ENCODE assay signal across 8 mouse cellular contexts in the genomic region with DNA sequence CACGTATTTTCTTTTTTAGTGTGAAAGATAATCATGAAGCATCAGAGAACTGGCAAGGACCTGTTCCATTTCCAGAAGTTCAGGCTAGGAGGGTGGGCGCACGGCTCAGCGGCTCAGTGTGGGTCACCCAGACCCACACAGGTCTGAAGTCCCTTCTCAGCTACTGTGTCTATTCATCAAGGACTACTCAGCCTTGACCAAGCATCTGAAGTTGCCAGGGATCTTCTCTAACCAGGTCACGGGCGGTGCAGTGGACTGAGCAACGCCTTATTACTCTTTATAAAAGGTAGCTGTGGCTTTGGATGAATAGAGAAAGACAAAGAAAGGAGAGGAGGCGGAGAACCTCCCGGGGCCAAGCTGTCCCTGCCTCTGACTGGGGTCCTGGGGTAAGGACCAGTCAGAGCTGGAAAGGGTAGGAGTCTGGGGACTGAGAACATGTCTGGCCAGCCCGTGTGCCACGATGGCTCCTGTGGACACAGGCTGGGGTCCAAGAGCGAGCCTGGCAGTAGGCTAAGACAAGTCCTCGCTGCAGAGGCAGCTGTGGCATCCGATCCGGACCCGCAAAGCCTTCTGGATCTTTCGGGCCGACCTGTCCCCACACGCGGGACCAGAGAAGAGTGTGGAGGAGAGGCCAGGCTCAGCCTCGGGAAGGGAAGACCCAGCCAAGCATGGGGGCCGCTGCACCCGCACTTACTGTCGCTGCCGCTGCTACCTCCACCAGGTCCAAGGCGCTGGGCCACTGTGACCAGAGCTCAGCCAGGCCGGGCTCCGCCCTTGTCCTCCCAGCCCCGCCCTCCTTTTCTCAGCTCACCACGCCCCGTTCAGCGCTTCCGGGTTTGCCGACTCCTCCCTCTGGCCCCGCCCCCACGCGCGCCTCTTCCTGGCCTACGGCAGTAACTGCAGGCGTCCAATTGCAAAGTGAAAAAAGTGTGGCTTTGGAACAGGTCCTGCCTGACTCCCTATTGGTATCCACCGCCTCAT. TPM values are rescaled to one million over a fixed set of nuclear protein-coding genes. Genes with fewer than 3 reads are reported as not detected.
DNase-seq lines count a peak whose midpoint lies in the region; ATAC-seq and TF ChIP-seq lines count a peak whose summit lies in the region.

A gene (minus strand): TSS at position 755 of the 981 bp plus-strand sequence.

- intact Hi-C loops in heart, postnatal 25 days (cut with DNase I), result loop anchor here (5.0 kb wide), 1 partner anchor 60 kb away; no protein-coding TSS in a partner anchor

- TF ChIP-seq POLR2A in lung, adult 2 months (IDR thresholded peaks at IDR 0.05; ENCODE audit: borderline replicate concordance, extremely low read depth, low read depth, low read length), result peak; percentile 98

- H3K9ac ChIP-seq in ES-E14 (ENCODE audit: insufficient read depth, low read depth, low read length, poor library complexity, severe bottlenecking), result peak within 1 kb of the TSS; percentile 64
- peak within 1 kb of the TSS; percentile 63 for H3K9ac ChIP-seq in forebrain, embryonic 15.5 days (replicated peaks)

- peak within 1 kb of the TSS; percentile 70 to 96 for H3K4me3 ChIP-seq in ES-E14 (ENCODE audit: insufficient read depth in 1 of 2, low read depth in 1 of 2, low read length in 2 of 2, poor library complexity in 1 of 2, severe bottlenecking in 1 of 2)
- H3K4me3 ChIP-seq in forebrain, embryonic 15.5 days, result peak within 1 kb of the TSS; percentile 58
- H3K4me3 ChIP-seq in lung, adult 2 months (replicated peaks; ENCODE audit: extremely low read depth, low read depth, low read length), result peak within 1 kb of the TSS; percentile 82

- peak; percentile 92 for ATAC-seq in forebrain, embryonic 15.5 days (replicated peaks)
- peak; percentile 91 for ATAC-seq in neutrophil, adult 5-6 weeks (ENCODE audit: extremely low read depth, insufficient number of reproducible peaks, low FRiP score, poor library complexity, severe bottlenecking)

- no peaks in the 10 kb centered on the region for H3K36me3 ChIP-seq in ES-E14 (ENCODE audit: control insufficient read depth, insufficient read depth, low read length, poor library complexity, severe bottlenecking)
- no peaks in the 10 kb centered on the region for H3K36me3 ChIP-seq in forebrain, embryonic 15.5 days

- H3K4me1 ChIP-seq in ES-E14 (ENCODE audit: control insufficient read depth in 2 of 2, insufficient read depth in 2 of 2, low read length in 2 of 2, poor library complexity in 1 of 2), result peaks cover 0 to 3% of the 10 kb centered on the region in 2 experiments; a peak in 2 of 4 replicates
- peaks cover 26% of the 10 kb centered on the region for H3K4me1 ChIP-seq in forebrain, embryonic 15.5 days
- peaks cover 7% of the 10 kb centered on the region; the same call in 1 of the 2 replicates for H3K4me1 ChIP-seq in lung, adult 2 months (ENCODE audit: control insufficient read depth, insufficient read depth, low read length)

- in situ Hi-C loops in ES-E14 (cut with MboI; ENCODE audit: low sequenced_read_pairs in 2 of 2, unreplicated experiment in 2 of 2), result loop anchor here (10.0 kb wide), 3 partner anchors 128 to 448 kb away; no protein-coding TSS in a partner anchor

- peak within 1 kb of the TSS; percentile 78 for H3K4me2 ChIP-seq in forebrain, embryonic 15.5 days (replicated peaks)

- no peaks in the 10 kb centered on the region for H3K27me3 ChIP-seq in forebrain, embryonic 15.5 days

- peak; percentile 90 for DNase-seq in ES-E14 (ENCODE audit: low read depth, low spot score)
- DNase-seq in cerebellum, adult 11-12 months, result peak; percentile 89
- peak; percentile 92 for DNase-seq in heart, postnatal 25 days (ENCODE audit: low spot score)
- peak; percentile 87 to 95 for DNase-seq in layer of hippocampus, adult 18-20 months (ENCODE audit: low spot score in 2 of 2)
- DNase-seq in lung, adult 2 months, result peak; percentile 98
- peak; percentile 92 to 93 for DNase-seq in thymus, adult 18-20 months

- H3K27ac ChIP-seq in ES-E14 (ENCODE audit: insufficient read depth, low read depth, low read length, poor library complexity, severe bottlenecking), result no peak within 1 kb of the TSS
- H3K27ac ChIP-seq in forebrain, embryonic 15.5 days (replicated peaks), result peak within 1 kb of the TSS; percentile 47

- no peaks in the 10 kb centered on the region for H3K9me3 ChIP-seq in ES-E14 (ENCODE audit: control insufficient read depth, insufficient read depth, low read depth, low read length)
- H3K9me3 ChIP-seq in forebrain, embryonic 15.5 days, result no peaks in the 10 kb centered on the region

- 0 out of 2 replicates have a peak, but pooled peaks have one; percentile 5 for TF ChIP-seq CTCF in lung, adult 2 months (IDR thresholded peaks at IDR 0.05; ENCODE audit: insufficient read depth, low read length)

- 7% methylated on average over 41 of the region's 41 CpGs for WGBS in forebrain, embryonic 15.5 days
- WGBS in lung, adult 2 months, result 6% methylated on average over 41 of the region's 41 CpGs

TF ChIP-seq in ES-E14, 5 proteins besides CTCF, POLR2A, EP300 and RAD21:
- TF ChIP-seq HCFC1 (IDR thresholded peaks at IDR 0.05; ENCODE audit: borderline replicate concordance, insufficient read depth, low read length) (peak; percentile 28; the same call in 1 of the 2 replicates), CHD2 (IDR thresholded peaks at IDR 0.05; ENCODE audit: low read depth, low read length) (no peak), ZC3H11A (IDR thresholded peaks at IDR 0.05; ENCODE audit: borderline replicate concordance, low read depth, low read length) (no peak), MAFK (IDR thresholded peaks at IDR 0.05; ENCODE audit: insufficient read depth, low read depth, low read length) (no peak), ZNF384 (IDR thresholded peaks at IDR 0.05; ENCODE audit: low read depth, low read length) (peak; percentile 56; the same call in 1 of the 2 replicates)

RNA-seq across cellular contexts. Expression of the gene that starts here (rescaled TPM):
- 11.9 and 21.4 TPM in 2 replicates for total RNA-seq in ES-E14 (2012; rRNA removed)
- polyA plus RNA-seq in forebrain, embryonic 15.5 days (2015; fragmentation: Nextera tagmentation; extraction: Ambion mirVana), result 13.2 and 13.9 TPM in 2 replicates
- total RNA-seq in heart, postnatal 25 days (2021), result 1 to 10 TPM; 4.8 to 6.3 TPM
- total RNA-seq in layer of hippocampus, adult 18-20 months (2021), result 10 to 100 TPM; 13.6 to 14.5 TPM
- polyA plus RNA-seq in lung, adult 2 months (2012; rRNA removed), result 8.0 and 10.0 TPM in 2 replicates
- 12.0 and 12.2 TPM in 2 replicates for total RNA-seq in neutrophil, adult 5-6 weeks (2017)
